Mouse (Mus musculus) megakaryocyte, embryonic 14.5 days (primary cell): ENCODE data around the gene Otp. TPM values are rescaled to one million over a fixed set of nuclear protein-coding genes. Genes with fewer than 3 reads are reported as not detected.

Source experiments
- H3K27me3 ChIP-seq: replicated peaks from 2 replicates; pipeline ENCODE3; 2012; ENCODE audit warnings: inconsistent platforms
- H3K36me3 ChIP-seq: replicated peaks from 2 replicates; pipeline ENCODE3; 2012; ENCODE audit warnings: low read length, inconsistent platforms, mixed read lengths
- H3K4me1 ChIP-seq: 2 replicates; pipeline ENCODE4 v1.6.1; 2012; ENCODE audit warnings: inconsistent platforms
- H3K4me3 ChIP-seq: replicated peaks from 2 replicates; pipeline ENCODE3; 2012; ENCODE audit warnings: moderate library complexity, mild to moderate bottlenecking, inconsistent platforms
- H3K9me3 ChIP-seq: 2 replicates; pipeline ENCODE4 v1.6.1; 2012; ENCODE audit warnings: inconsistent platforms
- FLI1 ChIP-seq: IDR thresholded peaks from 2 replicates; pipeline ENCODE4 v1.6.1; 2012; ENCODE audit warnings: low read length, inconsistent platforms, mixed read lengths
- GATA1 ChIP-seq: IDR thresholded peaks from 3 replicates; pipeline ENCODE4 v1.6.1; 2012; ENCODE audit warnings: mixed read lengths, low read length, inconsistent platforms, borderline replicate concordance
- polyA plus RNA-seq: library from polyadenylated mRNA; stranded (reverse); fragments of >175 nt; gene quantifications from 2 replicates; pipeline ENCODE4 v1.2.3, GENCODE M21; 2012; ENCODE audit warnings: low replicate concordance; ENCODE audit not compliant: insufficient read depth

Gene Otp
- not detected in 2 replicates for polyA plus RNA-seq

GRCm38 (mm10) chr13:94875396-94875880 is at the start of gene Otp:
Otp (plus strand) TSS chr13:94875602.
- Histone ChIP-seq H3K4me1 (peaks cover 17% of the 10 kb centered on the region), H3K27me3 (peaks cover 84% of the 10 kb centered on the region), H3K9me3 (peaks cover 10% of the 10 kb centered on the region; the same call in 1 of the 2 replicates), H3K4me3 (no peak within 1 kb of the TSS), H3K36me3 (no peaks in the 10 kb centered on the region)
- TF ChIP-seq FLI1, result no peak
- TF ChIP-seq GATA1, result no peak

DNA sequence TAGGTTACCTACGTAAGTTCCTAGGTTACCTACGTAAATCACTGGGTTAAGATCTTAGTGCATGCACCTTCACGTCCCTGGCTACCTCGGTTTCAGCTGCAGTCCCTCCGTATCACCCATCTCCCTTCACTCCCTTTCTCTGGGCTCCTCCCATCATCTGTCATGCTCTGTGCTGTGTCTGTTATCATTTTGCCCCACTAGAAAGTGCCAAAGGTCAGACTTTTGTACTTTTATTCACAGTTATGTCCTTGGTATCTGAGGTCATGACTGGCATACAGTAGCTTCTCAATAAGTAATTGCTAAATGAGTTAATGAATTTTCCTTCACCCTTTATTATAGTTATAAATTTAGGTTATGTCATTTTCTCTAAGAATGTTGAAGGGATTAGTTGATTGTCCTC is 49.0 kb upstream of the Otp start:
- H3K27me3 ChIP-seq, result no peaks in the 10 kb centered on the region
- no peak for TF ChIP-seq FLI1
- no peak for TF ChIP-seq GATA1
- H3K9me3 ChIP-seq, result peaks cover 13% of the 10 kb centered on the region
- H3K36me3 ChIP-seq, result peaks cover 34% of the 10 kb centered on the region
- H3K4me1 ChIP-seq, result peaks cover 29% of the 10 kb centered on the region
- no peak overlapping the region for H3K4me3 ChIP-seq

- H3K27me3 ChIP-seq, result no peaks in the 10 kb centered on the region
- no peak for TF ChIP-seq FLI1
- TF ChIP-seq GATA1, result no peak
- peaks cover 37% of the 10 kb centered on the region for H3K36me3 ChIP-seq
Observed at GRCm38 (mm10) chr13:94826986-94827385, 48.4 kb upstream of the Otp start.

GRCm38 (mm10) chr13:94827847-94828246 is 47.6 kb upstream of the Otp start:
- peaks cover 44% of the 10 kb centered on the region for H3K36me3 ChIP-seq
- H3K9me3 ChIP-seq, result peaks cover 13% of the 10 kb centered on the region
- no peak for TF ChIP-seq FLI1
- no peak for TF ChIP-seq GATA1
- H3K4me1 ChIP-seq, result peaks cover 32% of the 10 kb centered on the region
- H3K4me3 ChIP-seq, result no peak overlapping the region
- no peaks in the 10 kb centered on the region for H3K27me3 ChIP-seq

More at GRCm38 (mm10) chr13:94826986-94827385, 48.4 kb upstream of the Otp start:
- Histone ChIP-seq H3K9me3 (peaks cover 13% of the 10 kb centered on the region), H3K4me3 (no peak overlapping the region), H3K4me1 (peaks cover 29% of the 10 kb centered on the region)

- Histone ChIP-seq H3K9me3 (no peaks in the 10 kb centered on the region), H3K27me3 (no peaks in the 10 kb centered on the region), H3K4me3 (no peak overlapping the region), H3K4me1 (peaks cover 13% of the 10 kb centered on the region), H3K36me3 (peaks cover 83% of the 10 kb centered on the region)
- TF ChIP-seq GATA1 (no peak), FLI1 (no peak)
Observed at GRCm38 (mm10) chr13:94838047-94838720, 37.2 kb upstream of the Otp start.

DNA sequence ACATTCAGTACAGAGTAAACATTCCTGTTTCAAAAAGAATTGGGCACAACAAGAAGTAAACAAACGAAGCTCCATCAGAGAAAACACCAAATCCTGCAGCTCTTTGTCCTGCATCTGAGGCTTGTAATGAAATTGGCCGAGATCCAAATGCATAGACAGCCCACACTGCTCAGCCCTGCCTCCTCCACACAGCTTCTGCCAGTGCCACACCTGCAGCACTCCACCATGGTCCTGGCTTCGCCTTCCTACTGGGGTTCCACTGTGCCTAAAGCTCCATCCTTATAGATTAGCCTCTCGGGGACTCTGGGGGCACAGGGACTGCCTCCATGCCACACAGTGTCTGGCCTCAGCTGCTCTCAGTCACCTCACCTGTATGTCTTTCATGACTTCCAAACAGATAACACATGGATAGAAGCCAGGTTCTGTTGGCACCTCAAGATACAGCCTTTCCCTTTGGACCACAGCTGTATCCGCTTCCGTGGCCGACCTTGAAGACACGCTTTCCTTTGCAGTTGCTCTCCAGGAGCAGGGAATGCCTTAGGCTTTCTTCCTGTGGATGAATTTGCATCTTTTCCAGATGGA is 36.6 kb upstream of the Otp start:
- Histone ChIP-seq H3K4me1 (peaks cover 13% of the 10 kb centered on the region), H3K4me3 (no peak overlapping the region), H3K36me3 (peaks cover 82% of the 10 kb centered on the region), H3K9me3 (no peaks in the 10 kb centered on the region), H3K27me3 (no peaks in the 10 kb centered on the region)
- no peak for TF ChIP-seq GATA1
- TF ChIP-seq FLI1, result no peak

- peaks cover 40% of the 10 kb centered on the region for H3K36me3 ChIP-seq
- no peak for TF ChIP-seq GATA1
- no peak for TF ChIP-seq FLI1
- peaks cover 13% of the 10 kb centered on the region for H3K4me1 ChIP-seq
- H3K27me3 ChIP-seq, result peaks cover 4% of the 10 kb centered on the region
- H3K4me3 ChIP-seq, result no peak overlapping the region
- no peaks in the 10 kb centered on the region for H3K9me3 ChIP-seq
Observed at GRCm38 (mm10) chr13:94843236-94843635, 32.2 kb upstream of the Otp start.

GRCm38 (mm10) chr13:94847870-94848269 is 27.5 kb upstream of the Otp start:
- no peaks in the 10 kb centered on the region for H3K4me1 ChIP-seq
- peaks cover 10% of the 10 kb centered on the region for H3K36me3 ChIP-seq
- H3K4me3 ChIP-seq, result no peak overlapping the region
- TF ChIP-seq GATA1, result no peak
- no peak for TF ChIP-seq FLI1
- H3K27me3 ChIP-seq, result peaks cover 26% of the 10 kb centered on the region
- H3K9me3 ChIP-seq, result no peaks in the 10 kb centered on the region

DNA sequence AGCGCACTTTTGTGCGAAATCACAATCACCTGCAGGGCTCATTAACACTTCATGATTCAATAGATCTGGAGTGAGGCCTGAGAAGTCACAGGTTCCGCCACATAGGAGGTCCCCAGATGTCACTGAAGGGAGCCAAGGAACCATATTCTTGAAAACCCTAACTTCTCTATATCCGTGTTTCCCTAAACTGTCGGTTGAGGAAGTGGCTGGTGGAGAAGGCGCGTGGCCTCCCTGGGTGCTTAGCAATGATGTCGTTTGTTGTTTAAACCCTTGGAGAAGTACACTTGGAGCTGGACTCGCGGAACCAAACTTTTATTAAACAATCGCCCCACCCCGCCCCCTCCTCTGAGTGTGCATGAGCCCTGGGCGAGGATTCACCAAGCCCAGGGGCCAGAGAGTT is 26.1 kb upstream of the Otp start:
- Histone ChIP-seq H3K4me1 (no peaks in the 10 kb centered on the region), H3K27me3 (peaks cover 35% of the 10 kb centered on the region), H3K36me3 (no peaks in the 10 kb centered on the region), H3K4me3 (no peak overlapping the region), H3K9me3 (0 out of 2 replicates have a peak, but pooled peaks cover 10% of the 10 kb centered on the region)
- TF ChIP-seq GATA1, result no peak
- TF ChIP-seq FLI1, result no peak

DNA sequence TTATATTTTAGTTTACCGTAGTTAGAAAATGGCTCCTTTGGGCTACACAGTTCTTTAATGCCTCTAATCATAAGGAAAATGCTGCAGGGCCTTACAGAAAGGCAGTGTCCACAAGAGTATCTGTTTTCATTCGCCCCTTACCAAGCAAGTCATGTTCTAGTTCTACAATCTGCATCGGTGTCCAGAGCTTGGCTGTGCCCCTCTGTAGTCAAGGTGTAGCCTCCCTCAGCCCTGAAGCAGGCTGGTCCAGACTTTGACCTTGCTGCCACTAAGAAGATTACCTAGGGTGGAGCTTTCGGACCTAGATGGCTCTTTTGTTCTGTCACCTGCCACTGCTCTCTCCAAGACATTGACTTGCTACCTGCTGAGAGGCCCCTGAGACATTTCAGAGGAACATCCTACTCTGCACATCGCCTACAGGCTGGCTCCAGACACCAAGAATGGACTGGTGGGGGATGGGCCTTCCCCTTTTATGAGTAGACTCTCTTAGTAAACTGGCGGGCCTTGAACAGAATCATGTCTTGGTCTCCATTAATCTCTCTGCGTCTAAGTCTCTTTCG is 17.3 kb upstream of the Otp start:
- TF ChIP-seq FLI1 (no peak), GATA1 (no peak)

More for the DNA sequence above, 17.3 kb upstream of the Otp start:
- H3K36me3 ChIP-seq, result no peaks in the 10 kb centered on the region
- H3K9me3 ChIP-seq, result 0 out of 2 replicates have a peak, but pooled peaks cover 10% of the 10 kb centered on the region
- peaks cover 17% of the 10 kb centered on the region for H3K4me1 ChIP-seq
- no peak overlapping the region for H3K4me3 ChIP-seq
- H3K27me3 ChIP-seq, result peaks cover 52% of the 10 kb centered on the region
